Mouse (Mus musculus) limb, embryonic 10.5 days (tissue): ENCODE results near the gene Crls1. TPM values are rescaled to one million over a fixed set of nuclear protein-coding genes. Genes with fewer than 3 reads are reported as not detected.
A peak's percentile ranks its signal among the peaks of the same experiment; 100 is the strongest.

ENCODE experiments used
- DNase-seq: peaks from one replicate; pipeline ENCODE4 v3.0.0-alpha.2; 2017; ENCODE audit warnings: low spot score
- H3K27ac ChIP-seq: fragments of 300-500 bp; sonication (generic); 2 replicates; pipeline ENCODE4 v1.5.1; 2016; ENCODE audit warnings: mild to moderate bottlenecking
- H3K27me3 ChIP-seq: fragments of 300-500 bp; sonication (generic); 2 replicates; pipeline ENCODE4 v1.6.1; 2016; ENCODE audit warnings: low read depth, mild to moderate bottlenecking; ENCODE audit not compliant: poor library complexity, severe bottlenecking
- H3K36me3 ChIP-seq: fragments of 300-500 bp; sonication (generic); 2 replicates; pipeline ENCODE4 v1.6.1; 2016; ENCODE audit warnings: mild to moderate bottlenecking, moderate library complexity
- H3K4me1 ChIP-seq: fragments of 300-500 bp; sonication (generic); 2 replicates; pipeline ENCODE4 v1.6.1; 2016
- H3K4me3 ChIP-seq: fragments of 300-500 bp; sonication (generic); 2 replicates; pipeline ENCODE4 v1.5.1; 2016; ENCODE audit warnings: mild to moderate bottlenecking, moderate library complexity
- H3K9me3 ChIP-seq: fragments of 300-500 bp; sonication (generic); replicated peaks from 2 replicates; pipeline ENCODE4 v1.6.1; 2016; ENCODE audit warnings: mild to moderate bottlenecking
- WGBS: fragments of 180-500 bp; shearing (Covaris S2); methylation state at CpG from one replicate; pipeline ENCODE4 v1.1.7; 2016; 5-methylcytosine and 5-hydroxymethylcytosine counted together
- polyA plus RNA-seq: library from polyadenylated mRNA; unstranded; fragments of >200 nt; fragmentation: Nextera tagmentation; extraction: Ambion mirVana; gene quantifications from 2 replicates; pipeline ENCODE4 v1.2.1, GENCODE M21; 2016

The Crls1 gene
- polyA plus RNA-seq, result 17.0 and 17.4 TPM in 2 replicates

DNA sequence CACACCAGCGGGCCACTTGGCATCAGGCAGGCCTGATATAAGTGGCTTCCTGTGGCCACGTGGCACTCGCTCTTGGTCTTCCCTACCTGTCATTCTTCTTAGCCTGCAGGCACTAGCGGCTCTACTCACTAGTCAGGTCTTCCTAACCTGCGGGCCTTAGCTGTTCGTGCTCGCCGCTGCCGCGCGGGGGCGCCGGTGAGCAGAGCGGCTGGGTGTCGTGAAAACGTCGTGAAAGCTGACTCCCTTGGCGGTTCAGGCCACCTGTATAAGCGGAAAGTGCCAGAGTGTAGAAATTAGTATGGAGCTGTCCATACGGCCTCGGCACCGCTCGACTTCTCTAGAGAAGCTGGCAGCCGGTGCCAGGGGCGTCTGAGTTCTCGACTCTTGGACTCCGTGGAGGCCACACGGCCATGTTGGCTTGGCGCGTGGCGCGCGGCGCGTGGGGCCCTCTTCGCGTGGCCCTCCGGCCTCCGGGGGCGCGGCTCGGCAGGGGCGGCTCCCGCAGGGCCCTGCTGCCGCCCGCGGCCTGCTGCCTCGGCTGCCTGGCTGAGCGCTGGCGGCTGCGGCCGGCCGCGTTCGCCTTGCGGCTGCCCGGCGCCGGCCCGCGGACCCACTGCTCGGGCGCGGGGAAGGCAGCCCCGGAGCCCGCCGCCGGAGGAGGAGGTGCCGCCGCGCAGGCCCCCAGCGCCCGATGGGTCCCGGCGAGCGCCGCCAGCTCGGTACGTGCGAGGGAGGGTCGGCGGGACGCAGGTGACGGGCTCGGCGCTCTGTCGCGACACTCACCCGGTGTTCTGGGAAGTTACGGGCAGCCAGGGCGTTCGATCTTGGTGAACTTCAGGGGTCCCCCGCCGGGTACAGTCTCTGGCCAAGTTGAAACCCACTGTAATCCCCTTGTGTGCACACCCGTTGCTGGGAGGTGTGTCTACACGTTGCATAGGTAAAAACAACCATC is at the start of gene Crls1:
Gene Crls1, plus strand, starts transcription at position 260 of the 952 bp plus-strand sequence.
- H3K36me3 ChIP-seq, result peaks cover 34% of the 10 kb centered on the region
- 2% methylated on average over 95 of the region's 96 CpGs for WGBS
- H3K27ac ChIP-seq, result peak within 1 kb of the TSS; percentile 90
- H3K4me1 ChIP-seq, result peaks cover 13% of the 10 kb centered on the region
- no peaks in the 10 kb centered on the region for H3K27me3 ChIP-seq
- no peaks in the 10 kb centered on the region for H3K9me3 ChIP-seq
- peak; percentile 100 for DNase-seq
- H3K4me3 ChIP-seq, result peak within 1 kb of the TSS; percentile 94

DNA sequence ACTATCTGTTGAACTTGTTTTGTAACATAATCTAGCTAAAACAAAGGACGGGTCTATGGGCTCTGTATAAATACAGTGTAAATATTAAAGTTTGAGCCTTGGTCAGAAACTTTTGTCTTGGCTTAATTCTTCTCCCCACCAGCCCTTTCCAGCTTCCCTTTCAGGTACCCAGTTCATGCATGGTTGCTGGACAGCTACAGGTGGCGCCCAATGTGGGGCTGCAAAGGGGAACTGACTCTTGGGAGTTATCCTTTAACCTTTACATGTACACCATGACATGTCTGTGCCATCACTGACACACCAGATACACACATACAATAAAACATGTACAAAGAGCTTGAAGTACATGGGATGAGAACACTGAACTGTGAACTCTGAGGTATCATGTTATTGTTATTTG is 43.5 kb upstream of the Crls1 start:
- Histone ChIP-seq H3K9me3 (no peaks in the 10 kb centered on the region), H3K4me1 (no peaks in the 10 kb centered on the region), H3K4me3 (no peak overlapping the region), H3K36me3 (peaks cover 51% of the 10 kb centered on the region), H3K27me3 (no peaks in the 10 kb centered on the region), H3K27ac (no peak overlapping the region)
- WGBS, result 91% methylated on average over 2 of the region's 2 CpGs
- DNase-seq, result no peak

GRCm38 (mm10) chr2:132815608-132816314 is 30.7 kb upstream of the Crls1 start, which contains the start of the genes Trmt6 and Mcm8:
Gene Trmt6 (minus strand): TSS chr2:132816055.
Gene Mcm8 (plus strand): TSS chr2:132816141.
- Histone ChIP-seq H3K4me3 (peak within 1 kb of the TSS; percentile 85), H3K27ac (peak within 1 kb of the TSS; percentile 91), H3K4me1 (peaks cover 18% of the 10 kb centered on the region), H3K9me3 (no peaks in the 10 kb centered on the region), H3K36me3 (peaks cover 56% of the 10 kb centered on the region), H3K27me3 (no peaks in the 10 kb centered on the region)
- WGBS, result under 1% methylated on average over 59 of the region's 59 CpGs
- DNase-seq, result peak; percentile 96

DNA sequence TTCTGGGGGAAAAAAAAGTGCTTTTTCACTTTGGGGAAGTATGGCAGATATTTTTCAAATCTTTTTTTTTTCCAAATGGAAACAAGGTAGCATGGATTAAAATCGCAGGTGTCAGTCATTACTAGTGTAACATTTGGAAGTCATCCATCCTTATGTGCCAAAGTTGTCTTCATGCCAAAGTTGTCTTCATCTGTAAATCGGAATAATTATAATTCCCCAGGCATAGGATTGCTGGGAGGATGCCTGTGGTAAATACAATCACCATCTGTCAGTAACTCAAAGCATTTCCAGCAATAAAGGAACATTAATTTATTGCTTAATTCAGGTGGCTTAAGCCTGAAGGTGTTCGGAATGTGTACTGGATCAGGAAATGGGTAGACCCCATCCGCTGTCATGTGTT is 5.4 kb upstream of the Crls1 start:
- Histone ChIP-seq H3K27ac (no peak overlapping the region), H3K9me3 (no peaks in the 10 kb centered on the region), H3K36me3 (peaks cover 68% of the 10 kb centered on the region), H3K4me3 (no peak overlapping the region), H3K27me3 (no peaks in the 10 kb centered on the region), H3K4me1 (no peaks in the 10 kb centered on the region)
- no peak for DNase-seq
- WGBS, result 94% methylated on average over 4 of the region's 4 CpGs

- no peaks in the 10 kb centered on the region for H3K9me3 ChIP-seq
- no peak for DNase-seq
Observed at GRCm38 (mm10) chr2:132847581-132847980, 1.1 kb downstream of the Crls1 start.

DNA sequence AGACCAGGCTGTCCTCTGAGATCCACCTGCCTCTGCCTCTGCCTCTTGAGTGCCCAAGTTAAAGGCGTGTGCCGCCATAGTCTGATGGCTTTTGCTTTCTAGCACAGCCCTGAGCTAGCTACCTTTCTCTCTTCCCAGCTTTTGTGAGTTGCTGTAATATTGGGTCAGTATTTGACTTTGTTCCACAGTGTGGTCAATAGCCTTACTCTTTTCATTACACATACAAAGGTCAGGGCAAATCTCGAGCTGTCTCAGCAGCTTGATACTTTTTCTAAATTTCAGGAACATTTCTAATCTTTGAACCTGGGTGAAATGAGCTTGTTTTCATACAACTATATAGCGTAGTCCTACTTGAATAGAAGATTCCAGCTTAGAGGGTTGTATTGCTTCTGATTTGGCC is 1.9 kb downstream of the Crls1 start:
- H3K9me3 ChIP-seq, result no peaks in the 10 kb centered on the region
- H3K27ac ChIP-seq, result no peak overlapping the region
- no peak for DNase-seq
- H3K4me1 ChIP-seq, result peaks cover 13% of the 10 kb centered on the region
- H3K36me3 ChIP-seq, result peaks cover 40% of the 10 kb centered on the region
- H3K27me3 ChIP-seq, result no peaks in the 10 kb centered on the region
- no peak overlapping the region for H3K4me3 ChIP-seq
- WGBS, result 95% methylated on average over 4 of the region's 4 CpGs

More at GRCm38 (mm10) chr2:132847581-132847980, 1.1 kb downstream of the Crls1 start:
- Histone ChIP-seq H3K36me3 (peaks cover 37% of the 10 kb centered on the region), H3K4me3 (peak overlapping the region; percentile 94), H3K4me1 (peaks cover 13% of the 10 kb centered on the region), H3K27ac (no peak overlapping the region), H3K27me3 (no peaks in the 10 kb centered on the region)
- 24% methylated on average over 7 of the region's 7 CpGs for WGBS

DNA sequence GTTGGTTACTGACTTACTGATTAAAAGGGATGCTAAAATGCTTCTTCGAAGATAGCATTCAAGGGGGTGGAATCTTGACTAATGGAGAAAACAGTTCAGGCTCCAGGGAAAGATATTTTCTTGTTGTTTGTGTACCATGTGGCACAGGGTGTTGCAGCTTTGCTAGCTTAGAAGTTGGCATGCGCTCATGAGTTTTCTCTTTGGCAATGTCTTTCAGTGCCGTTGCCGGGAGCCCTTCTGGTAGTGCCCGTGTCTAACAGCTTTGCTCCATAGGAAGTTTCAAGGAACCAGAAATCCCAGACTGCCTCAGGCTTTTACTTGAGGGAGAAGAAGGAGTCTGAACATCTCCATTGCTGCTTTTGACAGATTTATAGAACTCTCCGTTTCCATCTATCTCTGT is 2.7 kb downstream of the Crls1 start:
- H3K9me3 ChIP-seq, result no peaks in the 10 kb centered on the region
- no peak for DNase-seq
- WGBS, result 93% methylated on average over 6 of the region's 6 CpGs
- H3K27ac ChIP-seq, result no peak overlapping the region
- no peaks in the 10 kb centered on the region for H3K27me3 ChIP-seq
- H3K4me1 ChIP-seq, result peaks cover 13% of the 10 kb centered on the region
- peaks cover 44% of the 10 kb centered on the region for H3K36me3 ChIP-seq
- no peak overlapping the region for H3K4me3 ChIP-seq

DNA sequence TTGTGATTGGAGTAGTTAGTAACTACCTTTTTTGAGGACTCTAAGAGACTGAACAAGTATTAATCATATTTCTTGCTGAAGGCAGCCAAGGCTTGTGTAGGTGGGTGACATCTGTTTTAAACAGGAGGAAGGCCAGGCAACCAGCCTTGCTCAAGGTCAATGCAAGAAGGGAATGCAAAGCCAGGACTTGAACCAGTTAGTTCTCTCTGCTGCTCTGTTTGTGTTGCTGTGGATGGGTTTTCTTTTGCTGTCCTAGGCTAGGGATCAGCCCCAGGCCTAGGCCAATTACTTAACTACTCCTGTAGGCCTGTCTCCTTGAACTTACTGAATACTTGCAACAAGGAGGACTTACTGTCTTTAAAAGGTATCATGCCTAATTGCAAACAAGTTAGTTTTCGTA is 6.6 kb downstream of the Crls1 start:
- H3K36me3 ChIP-seq, result peaks cover 44% of the 10 kb centered on the region
- no peak for DNase-seq
- whole genome bisulfite sequencing, result 92% methylated on average over 1 of the region's 1 CpGs
- H3K27ac ChIP-seq, result no peak overlapping the region
- H3K4me1 ChIP-seq, result peaks cover 3% of the 10 kb centered on the region
- H3K4me3 ChIP-seq, result no peak overlapping the region
- no peaks in the 10 kb centered on the region for H3K27me3 ChIP-seq
- no peaks in the 10 kb centered on the region for H3K9me3 ChIP-seq

DNA sequence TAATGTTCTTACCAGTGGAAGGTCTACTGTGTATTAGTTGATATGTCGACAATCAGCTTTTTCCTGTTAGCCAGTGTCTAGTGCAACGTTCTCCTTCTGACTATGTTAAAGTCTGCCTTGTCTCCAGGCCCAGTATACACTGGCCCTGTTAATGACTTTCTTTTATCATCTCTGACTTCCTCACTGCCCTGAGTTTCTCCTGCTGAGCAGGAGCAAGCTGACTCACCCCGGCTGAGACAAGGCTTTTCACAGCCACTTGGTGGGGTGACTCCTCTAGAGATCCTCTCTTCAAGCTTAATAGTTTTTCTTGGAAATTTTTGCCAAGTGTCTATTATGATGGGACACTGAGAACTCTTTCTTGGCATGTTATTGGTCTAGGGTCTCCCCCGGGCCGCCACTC is 9.9 kb downstream of the Crls1 start:
- DNase-seq, result no peak
- Histone ChIP-seq H3K36me3 (peaks cover 30% of the 10 kb centered on the region), H3K4me1 (no peaks in the 10 kb centered on the region), H3K4me3 (no peak overlapping the region), H3K9me3 (no peaks in the 10 kb centered on the region), H3K27ac (no peak overlapping the region), H3K27me3 (no peaks in the 10 kb centered on the region)
- WGBS, result 88% methylated on average over 5 of the region's 5 CpGs

- H3K36me3 ChIP-seq, result peaks cover 15% of the 10 kb centered on the region
- H3K27me3 ChIP-seq, result no peaks in the 10 kb centered on the region
- H3K4me1 ChIP-seq, result no peaks in the 10 kb centered on the region
- H3K9me3 ChIP-seq, result no peaks in the 10 kb centered on the region
- H3K4me3 ChIP-seq, result no peak overlapping the region
- no peak for DNase-seq
- no peak overlapping the region for H3K27ac ChIP-seq
Observed at GRCm38 (mm10) chr2:132860435-132860834, 14.0 kb downstream of the Crls1 start.

- no peak overlapping the region for H3K4me3 ChIP-seq
- H3K27me3 ChIP-seq, result no peaks in the 10 kb centered on the region
- 94% methylated on average over 2 of the region's 2 CpGs for WGBS
- no peak for DNase-seq
- H3K36me3 ChIP-seq, result peaks cover 19% of the 10 kb centered on the region
- no peak overlapping the region for H3K27ac ChIP-seq
- no peaks in the 10 kb centered on the region for H3K9me3 ChIP-seq
- no peaks in the 10 kb centered on the region for H3K4me1 ChIP-seq
Observed at GRCm38 (mm10) chr2:132861456-132861855, 15.0 kb downstream of the Crls1 start.

GRCm38 (mm10) chr2:132863325-132863724 is 16.9 kb downstream of the Crls1 start:
- no peaks in the 10 kb centered on the region for H3K27me3 ChIP-seq
- no peak overlapping the region for H3K27ac ChIP-seq
- H3K9me3 ChIP-seq, result no peaks in the 10 kb centered on the region
- H3K36me3 ChIP-seq, result peaks cover 25% of the 10 kb centered on the region
- no peak overlapping the region for H3K4me3 ChIP-seq
- 97% methylated on average over 2 of the region's 2 CpGs for WGBS
- no peak for DNase-seq
- no peaks in the 10 kb centered on the region for H3K4me1 ChIP-seq

GRCm38 (mm10) chr2:132867521-132867920 is 21.1 kb downstream of the Crls1 start:
- DNase-seq, result no peak
- WGBS, result 84% methylated on average over 5 of the region's 5 CpGs

More at GRCm38 (mm10) chr2:132867521-132867920, 21.1 kb downstream of the Crls1 start:
- no peak overlapping the region for H3K27ac ChIP-seq
- H3K4me1 ChIP-seq, result no peaks in the 10 kb centered on the region
- no peak overlapping the region for H3K4me3 ChIP-seq
- H3K9me3 ChIP-seq, result no peaks in the 10 kb centered on the region
- H3K27me3 ChIP-seq, result no peaks in the 10 kb centered on the region
- peaks cover 22% of the 10 kb centered on the region for H3K36me3 ChIP-seq
